9 mouse cellular contexts compared by ENCODE assay signal in genomic region chr11:116816769-116817168, GRCm38 (mm10). TPM values are rescaled to one million over a fixed set of nuclear protein-coding genes. Genes with fewer than 3 reads are reported as not detected.
DNase-seq lines count a peak whose midpoint lies in the region; ATAC-seq and TF ChIP-seq lines count a peak whose summit lies in the region.
"Had no signal": no experiment of that assay in that cellular context is flagged by ENCODE, and none has a peak within 500 bp of the region (broad histone marks: within the 10 kb centered on the region; RNA-seq: fewer than 3 reads in every experiment).

No protein-coding gene starts in this region.

- intact Hi-C loops in left cerebral cortex, postnatal 10 days (cut with DNase I), result loop anchor here (10.0 kb wide), 1 partner anchor 322 kb away; the partner anchor contains the start of gene Prpsap1

- TF ChIP-seq EP300 in lung, postnatal 0 days (IDR thresholded peaks at IDR 0.05), result no peak

- H3K9ac ChIP-seq in hindbrain, postnatal 0 days (replicated peaks; ENCODE audit: low read length), result no peak overlapping the region
- no peak overlapping the region for H3K9ac ChIP-seq in lung, postnatal 0 days (replicated peaks; ENCODE audit: low read depth)
- H3K9ac ChIP-seq: embryonic facial prominence, embryonic 12.5 days; neural tube, embryonic 12.5 days had no signal

- ATAC-seq in hindbrain, postnatal 0 days, result no peak
- ATAC-seq in lung, postnatal 0 days, result peak; percentile 20; the same call in 1 of the 2 replicates

- no peaks in the 10 kb centered on the region for H3K9me3 ChIP-seq in hindbrain, embryonic 10.5 days
- no peaks in the 10 kb centered on the region for H3K9me3 ChIP-seq in hindbrain, postnatal 0 days (ENCODE audit: low read length)
- no peaks in the 10 kb centered on the region for H3K9me3 ChIP-seq in lung, postnatal 0 days (ENCODE audit: low read length)
- H3K9me3 ChIP-seq: embryonic facial prominence, embryonic 12.5 days; neural tube, embryonic 12.5 days had no signal

- 0 out of 2 replicates have a peak, but pooled peaks cover 4% of the 10 kb centered on the region for H3K27me3 ChIP-seq in hindbrain, embryonic 10.5 days (ENCODE audit: insufficient read depth, poor library complexity, severe bottlenecking)
- no peaks in the 10 kb centered on the region for H3K27me3 ChIP-seq in hindbrain, postnatal 0 days (ENCODE audit: insufficient read depth, low read length)
- no peaks in the 10 kb centered on the region for H3K27me3 ChIP-seq in lung, postnatal 0 days (replicated peaks; ENCODE audit: insufficient read depth, low read length)
- H3K27me3 ChIP-seq: embryonic facial prominence, embryonic 12.5 days; neural tube, embryonic 12.5 days had no signal

- H3K4me1 ChIP-seq in hindbrain, embryonic 10.5 days (replicated peaks), result peaks cover 88% of the 10 kb centered on the region
- peaks cover 28% of the 10 kb centered on the region for H3K4me1 ChIP-seq in hindbrain, postnatal 0 days (ENCODE audit: insufficient read depth, low read length)
- H3K4me1 ChIP-seq in lung, postnatal 0 days (ENCODE audit: insufficient read depth, low read depth, low read length), result peaks cover 19% of the 10 kb centered on the region

- DNase-seq in hindbrain, embryonic 10.5 days (ENCODE audit: low spot score), result no peak
- DNase-seq in hindbrain, postnatal 0 days (ENCODE audit: low spot score), result no peak
- peak; percentile 98 for DNase-seq in Muller cell, postnatal 12 days (ENCODE audit: inconsistent ontology term)
- peak; percentile 47 for DNase-seq in adrenal gland, adult 8-10 months
- DNase-seq in lung, postnatal 0 days (ENCODE audit: low spot score), result peak; percentile 72
- DNase-seq in left cerebral cortex, postnatal 10 days (ENCODE audit: extremely low spot score in 1 of 2, low spot score in 2 of 2), result no peak
- DNase-seq in right cerebral cortex, adult 18-20 months, result no peak

- no peaks in the 10 kb centered on the region for H3K36me3 ChIP-seq in hindbrain, embryonic 10.5 days
- no peaks in the 10 kb centered on the region for H3K36me3 ChIP-seq in hindbrain, postnatal 0 days (ENCODE audit: insufficient read depth, low read length)
- no peaks in the 10 kb centered on the region for H3K36me3 ChIP-seq in lung, postnatal 0 days (ENCODE audit: insufficient read depth, low read length)
- H3K36me3 ChIP-seq: embryonic facial prominence, embryonic 12.5 days; neural tube, embryonic 12.5 days had no signal

- H3K27ac ChIP-seq in hindbrain, embryonic 10.5 days, result 0 out of 2 replicates have a peak overlapping the region, but pooled peaks have one; percentile 86
- H3K27ac ChIP-seq in hindbrain, postnatal 0 days, result no peak overlapping the region
- H3K27ac ChIP-seq in lung, postnatal 0 days (ENCODE audit: low read length), result no peak overlapping the region
- H3K27ac ChIP-seq: embryonic facial prominence, embryonic 12.5 days had no signal

- TF ChIP-seq CTCF in hindbrain, postnatal 0 days (IDR thresholded peaks at IDR 0.05; ENCODE audit: low read depth), result no peak
- peak; percentile 13; the same call in 1 of the 2 replicates for TF ChIP-seq CTCF in lung, postnatal 0 days (IDR thresholded peaks at IDR 0.05)

- H3K4me3 ChIP-seq in hindbrain, embryonic 10.5 days, result no peak overlapping the region
- H3K4me3 ChIP-seq in hindbrain, postnatal 0 days (ENCODE audit: low read length), result no peak overlapping the region
- H3K4me3 ChIP-seq in lung, postnatal 0 days (ENCODE audit: low read depth, low read length), result no peak overlapping the region
- H3K4me3 ChIP-seq: embryonic facial prominence, embryonic 12.5 days; neural tube, embryonic 12.5 days had no signal

- no peak overlapping the region for H3K4me2 ChIP-seq in hindbrain, postnatal 0 days (ENCODE audit: low read depth, low read length)
- H3K4me2 ChIP-seq in lung, postnatal 0 days (replicated peaks; ENCODE audit: low read depth, low read length), result no peak overlapping the region
- H3K4me2 ChIP-seq: embryonic facial prominence, embryonic 12.5 days; neural tube, embryonic 12.5 days had no signal

- WGBS in hindbrain, embryonic 10.5 days, result 77% methylated on average over 5 of the region's 5 CpGs
- WGBS in hindbrain, postnatal 0 days, result 88% methylated on average over 5 of the region's 5 CpGs
- WGBS in lung, postnatal 0 days, result 65% methylated on average over 5 of the region's 5 CpGs

RNA-seq across cellular contexts. Expression of gene Mxra7, which starts 11.1 kb away (rescaled TPM):
- polyA plus RNA-seq in hindbrain, embryonic 10.5 days (2016; fragmentation: Nextera tagmentation; extraction: Ambion mirVana), result 30.6 and 71.7 TPM in 2 replicates
- 36.6 and 38.3 TPM in 2 replicates for total RNA-seq in hindbrain, postnatal 0 days (2014; rRNA removed)
- polyA plus RNA-seq in hindbrain, postnatal 0 days (2015; fragmentation: Nextera tagmentation; extraction: Ambion mirVana), result 41.9 and 50.2 TPM in 2 replicates
- total RNA-seq in adrenal gland, adult 8-10 months (2022), result 100 to 1,000 TPM in 2 of 4 experiments, 10 to 100 TPM in 2; 43.8 to 117 (median 81.5) TPM
- 34.6 and 38.7 TPM in 2 replicates for polyA plus RNA-seq in lung, postnatal 0 days (2015; fragmentation: Nextera tagmentation; extraction: Ambion mirVana)
- 10 to 100 TPM; 13.2 to 15.0 TPM for total RNA-seq in left cerebral cortex, postnatal 10 days (2021)

RNA-seq across cellular contexts. Expression of gene Mettl23, which starts 26.3 kb away (rescaled TPM):
- 61.4 and 62.3 TPM in 2 replicates for polyA plus RNA-seq in hindbrain, embryonic 10.5 days (2016; fragmentation: Nextera tagmentation; extraction: Ambion mirVana)
- total RNA-seq in hindbrain, postnatal 0 days (2014; rRNA removed), result 30.1 and 43.2 TPM in 2 replicates
- polyA plus RNA-seq in hindbrain, postnatal 0 days (2015; fragmentation: Nextera tagmentation; extraction: Ambion mirVana), result 50.8 and 54.4 TPM in 2 replicates
- total RNA-seq in adrenal gland, adult 8-10 months (2022), result 10 to 100 TPM; 28.2 to 43.9 (median 32.6) TPM
- 62.3 and 65.2 TPM in 2 replicates for polyA plus RNA-seq in lung, postnatal 0 days (2015; fragmentation: Nextera tagmentation; extraction: Ambion mirVana)
- 10 to 100 TPM; 26.7 to 29.4 TPM for total RNA-seq in left cerebral cortex, postnatal 10 days (2021)

RNA-seq across cellular contexts. Expression of gene Jmjd6, which starts 26.5 kb away (rescaled TPM):
- polyA plus RNA-seq in hindbrain, embryonic 10.5 days (2016; fragmentation: Nextera tagmentation; extraction: Ambion mirVana), result 93.4 and 96.9 TPM in 2 replicates
- total RNA-seq in hindbrain, postnatal 0 days (2014; rRNA removed), result 31.9 and 37.5 TPM in 2 replicates
- polyA plus RNA-seq in hindbrain, postnatal 0 days (2015; fragmentation: Nextera tagmentation; extraction: Ambion mirVana), result 48.1 and 48.6 TPM in 2 replicates
- total RNA-seq in adrenal gland, adult 8-10 months (2022), result 10 to 100 TPM; 31.8 to 41.1 (median 33.4) TPM
- 37.0 and 37.8 TPM in 2 replicates for polyA plus RNA-seq in lung, postnatal 0 days (2015; fragmentation: Nextera tagmentation; extraction: Ambion mirVana)
- 10 to 100 TPM; 27.7 to 29.3 TPM for total RNA-seq in left cerebral cortex, postnatal 10 days (2021)

RNA-seq across cellular contexts. Expression of gene Mfsd11, which starts 35.5 kb away (rescaled TPM):
- 25.6 and 27.5 TPM in 2 replicates for polyA plus RNA-seq in hindbrain, embryonic 10.5 days (2016; fragmentation: Nextera tagmentation; extraction: Ambion mirVana)
- total RNA-seq in hindbrain, postnatal 0 days (2014; rRNA removed), result 38.7 and 45.6 TPM in 2 replicates
- 56.8 and 62.8 TPM in 2 replicates for polyA plus RNA-seq in hindbrain, postnatal 0 days (2015; fragmentation: Nextera tagmentation; extraction: Ambion mirVana)
- total RNA-seq in adrenal gland, adult 8-10 months (2022), result 10 to 100 TPM; 45.7 to 69.2 (median 52.9) TPM
- 37.9 and 44.7 TPM in 2 replicates for polyA plus RNA-seq in lung, postnatal 0 days (2015; fragmentation: Nextera tagmentation; extraction: Ambion mirVana)
- 10 to 100 TPM; 39.8 to 49.4 TPM for total RNA-seq in left cerebral cortex, postnatal 10 days (2021)

RNA-seq across cellular contexts. Expression of gene Srsf2, which starts 36.1 kb away (rescaled TPM):
- 818 and 839 TPM in 2 replicates for polyA plus RNA-seq in hindbrain, embryonic 10.5 days (2016; fragmentation: Nextera tagmentation; extraction: Ambion mirVana)
- total RNA-seq in hindbrain, postnatal 0 days (2014; rRNA removed), result 228 and 253 TPM in 2 replicates
- 454 and 491 TPM in 2 replicates for polyA plus RNA-seq in hindbrain, postnatal 0 days (2015; fragmentation: Nextera tagmentation; extraction: Ambion mirVana)
- total RNA-seq in adrenal gland, adult 8-10 months (2022), result 100 to 1,000 TPM; 183 to 287 (median 255) TPM
- polyA plus RNA-seq in lung, postnatal 0 days (2015; fragmentation: Nextera tagmentation; extraction: Ambion mirVana), result 419 and 421 TPM in 2 replicates
- total RNA-seq in left cerebral cortex, postnatal 10 days (2021), result 100 to 1,000 TPM; 196 to 199 TPM

Comparison
In these comparisons a context has a peak if more than half of its experiments do, and no peak if none do; other contexts are left out.
1. DNase-seq: peak in Muller cell, postnatal 12 days (single experiment), adrenal gland, adult 8-10 months (single experiment) and lung, postnatal 0 days (single experiment); none in hindbrain, embryonic 10.5 days (single experiment), hindbrain, postnatal 0 days (single experiment), left cerebral cortex, postnatal 10 days (0 of 2) and right cerebral cortex, adult 18-20 months (single experiment).